Mouse (Mus musculus): Measurements from ENCODE around the gene Ece2. TPM values are rescaled to one million over a fixed set of nuclear protein-coding genes. Genes with fewer than 3 reads are reported as not detected.

Ece2 gene
- polyA plus RNA-seq, 1 experiment from 2014 or later, result 1.7 TPM

MicroRNA genes within 50 kb of the gene (microRNA counts, 519-probe panel; counts per million panel counts)
- microRNA mmu-miR-1224, result 2,391 counts per million, percentile 57 among the panel's probes with 10 or more counts

Small RNAs within 50 kb of the gene (microRNA-seq; reads per million reads assigned to microRNA genes)
- 10.9 reads per million, percentile 23 among the genes with 10 or more reads in this experiment for gene Mir1224

Other genes starting within 250 kb of the Ece2 start
- 28.0 and 31.0 TPM in 2 replicates for gene Abcc5, start 203.4 kb upstream of the Ece2 start, polyA plus RNA-seq (2015; fragmentation: Nextera tagmentation; extraction: Ambion mirVana)
- gene Eif2b5, start 131.0 kb upstream of the Ece2 start, polyA plus RNA-seq (2015; fragmentation: Nextera tagmentation; extraction: Ambion mirVana), result 90.0 and 93.7 TPM in 2 replicates
- gene Dvl3, start 112.8 kb upstream of the Ece2 start, polyA plus RNA-seq (2015; fragmentation: Nextera tagmentation; extraction: Ambion mirVana), result 15.7 and 18.5 TPM in 2 replicates
- gene Ap2m1, start 94.3 kb upstream of the Ece2 start, polyA plus RNA-seq (2015; fragmentation: Nextera tagmentation; extraction: Ambion mirVana), result 679 and 681 TPM in 2 replicates
- 64.8 and 67.7 TPM in 2 replicates for gene Abcf3, start 81.3 kb upstream of the Ece2 start, polyA plus RNA-seq (2015; fragmentation: Nextera tagmentation; extraction: Ambion mirVana)
- gene Vwa5b2, start 40.4 kb upstream of the Ece2 start, polyA plus RNA-seq (2015; fragmentation: Nextera tagmentation; extraction: Ambion mirVana), result 5.5 and 5.6 TPM in 2 replicates
- gene Eef1akmt4, start 18.2 kb upstream of the Ece2 start, polyA plus RNA-seq (2015; fragmentation: Nextera tagmentation; extraction: Ambion mirVana), result 31.7 and 34.7 TPM in 2 replicates
- not detected in 2 replicates for gene Gm49333, start 18.2 kb upstream of the Ece2 start, polyA plus RNA-seq (2015; fragmentation: Nextera tagmentation; extraction: Ambion mirVana)
- gene Alg3, start 18.1 kb upstream of the Ece2 start, polyA plus RNA-seq (2015; fragmentation: Nextera tagmentation; extraction: Ambion mirVana), result 44.3 and 47.5 TPM in 2 replicates
- 0.38 and 0.40 TPM in 2 replicates for gene Camk2n2, start 8.5 kb upstream of the Ece2 start, polyA plus RNA-seq (2015; fragmentation: Nextera tagmentation; extraction: Ambion mirVana)
- 276 and 309 TPM in 2 replicates for gene Psmd2, start 21.8 kb downstream of the Ece2 start, polyA plus RNA-seq (2015; fragmentation: Nextera tagmentation; extraction: Ambion mirVana)
- gene Eif4g1, start 38.5 kb downstream of the Ece2 start, polyA plus RNA-seq (2015; fragmentation: Nextera tagmentation; extraction: Ambion mirVana), result 158 and 162 TPM in 2 replicates
- gene Fam131a, start 63.4 kb downstream of the Ece2 start, polyA plus RNA-seq (2015; fragmentation: Nextera tagmentation; extraction: Ambion mirVana), result 6.2 and 6.8 TPM in 2 replicates
- gene Polr2h, start 87.8 kb downstream of the Ece2 start, polyA plus RNA-seq (2015; fragmentation: Nextera tagmentation; extraction: Ambion mirVana), result 84.5 and 95.5 TPM in 2 replicates
- 12.0 and 13.1 TPM in 2 replicates for gene Clcn2, start 87.9 kb downstream of the Ece2 start, polyA plus RNA-seq (2015; fragmentation: Nextera tagmentation; extraction: Ambion mirVana)
- 3.0 and 3.1 TPM in 2 replicates for gene Chrd, start 103.3 kb downstream of the Ece2 start, polyA plus RNA-seq (2015; fragmentation: Nextera tagmentation; extraction: Ambion mirVana)
- 2.6 and 2.9 TPM in 2 replicates for gene Thpo, start 104.7 kb downstream of the Ece2 start, polyA plus RNA-seq (2015; fragmentation: Nextera tagmentation; extraction: Ambion mirVana)

Measured in intestine, embryonic 16.5 days (tissue).